Mouse (Mus musculus) gastrocnemius, postnatal 25 days (tissue): ENCODE results near the gene Apoe. TPM values are rescaled to one million over a fixed set of nuclear protein-coding genes. Genes with fewer than 3 reads are reported as not detected.
A peak's percentile ranks its signal among the peaks of the same experiment; 100 is the strongest.

ENCODE experiments used
- DNase-seq: peaks from one replicate; pipeline ENCODE4 v3.0.0; 2022
- total RNA-seq, 2 experiments: library from RNA; stranded (reverse); gene quantifications; 1 replicate in 1 of 2; 2 replicates in 1 of 2; pipeline ENCODE4 v1.2.3; 2021

Apoe gene
- total RNA-seq, 2 experiments from 2014 or later: 53.5 to 108 TPM

GRCm38 (mm10) chr7:19664955-19665841 lies 33.8 kb downstream of the Apoe start, which contains the start of gene Clptm1:
Clptm1 (minus strand) TSS chr7:19665033.
- DNase-seq: peak; percentile 96

- no peak for DNase-seq
Measured at GRCm38 (mm10) chr7:19664455-19664954, 34.5 kb downstream of the Apoe start.

- no peak for DNase-seq
Measured at GRCm38 (mm10) chr7:19663940-19664339, 35.0 kb downstream of the Apoe start.

- DNase-seq: no peak
Measured at GRCm38 (mm10) chr7:19652614-19653013, 46.4 kb downstream of the Apoe start.

GRCm38 (mm10) chr7:19651063-19651786 lies 47.8 kb downstream of the Apoe start:
- DNase-seq: no peak

Other genes with a start within 250 kb of the Apoe start
- gene Mark4, start 240.4 kb downstream of the Apoe start, total RNA-seq: 10 to 100 TPM; 13.2 to 13.8 TPM
- under 1 TPM; 0.56 to 0.67 TPM for gene Exoc3l2, start 235.9 kb downstream of the Apoe start, total RNA-seq
- gene Bloc1s3, start 190.8 kb downstream of the Apoe start, total RNA-seq: 1 to 10 TPM; 1.7 to 1.9 TPM
- gene Trappc6a, start 190.8 kb downstream of the Apoe start, total RNA-seq: 10 to 100 TPM in 1 of 2 experiments, 1 to 10 TPM in 1; 8.8 to 10.6 TPM
- not detected for gene Nkpd1, start 181.3 kb downstream of the Apoe start, total RNA-seq
- 10 to 100 TPM; 34.5 to 38.6 TPM for gene Ppp1r37, start 136.1 kb downstream of the Apoe start, total RNA-seq
- under 1 TPM; 0.28 to 0.40 TPM for gene Zfp296, start 121.9 kb downstream of the Apoe start, total RNA-seq
- gene Gemin7, start 121.6 kb downstream of the Apoe start, total RNA-seq: 10 to 100 TPM; 58.1 to 58.5 TPM
- gene Clasrp, start 94.7 kb downstream of the Apoe start, total RNA-seq: 10 to 100 TPM; 11.2 to 12.4 TPM
- gene Relb, start 69.8 kb downstream of the Apoe start, total RNA-seq: 1 to 10 TPM; 4.4 to 5.8 TPM
- gene Clptm1, start 34.2 kb downstream of the Apoe start, total RNA-seq: 10 to 100 TPM; 36.3 to 47.0 TPM
- gene Apoc2, start 21.2 kb downstream of the Apoe start, total RNA-seq: not detected
- gene Gm44805, start 17.8 kb downstream of the Apoe start, total RNA-seq: not detected
- gene Apoc4, start 17.7 kb downstream of the Apoe start, total RNA-seq: not detected
- 1 to 10 TPM in 1 of 2 experiments, not detected in 1; 3.7 TPM for gene Apoc1, start 6.5 kb downstream of the Apoe start, total RNA-seq
- 10 to 100 TPM; 45.1 to 45.4 TPM for gene Tomm40, start 16.2 kb upstream of the Apoe start, total RNA-seq
- gene Nectin2, start 51.3 kb upstream of the Apoe start, total RNA-seq: 1 to 10 TPM; 2.1 to 3.9 TPM
- gene Bcam, start 71.8 kb upstream of the Apoe start, total RNA-seq: 10 to 100 TPM; 25.3 to 33.9 TPM
- not detected for gene Cblc, start 97.6 kb upstream of the Apoe start, total RNA-seq
- 1 to 10 TPM; 1.2 TPM for gene Bcl3, start 123.6 kb upstream of the Apoe start, total RNA-seq
- gene Gm19345, start 152.8 kb upstream of the Apoe start, total RNA-seq: not detected
- gene Ceacam16, start 162.1 kb upstream of the Apoe start, total RNA-seq: not detected
- not detected for gene Ceacam19, start 188.8 kb upstream of the Apoe start, total RNA-seq
- 1 to 10 TPM; 5.6 to 6.1 TPM for gene Pvr, start 222.0 kb upstream of the Apoe start, total RNA-seq